Mouse (Mus musculus) heart, postnatal 14 days (tissue): ENCODE results near the gene Trio. TPM values are rescaled to one million over a fixed set of nuclear protein-coding genes. Genes with fewer than 3 reads are reported as not detected.

Source experiments
- DNase-seq, 2 experiments: peaks; one replicate each; pipeline ENCODE4 v3.0.0; 2021 to 2022
- intact Hi-C: fragments of 180-260 bp; cut with DNase I; formaldehyde crosslinking; loops from one replicate; pipeline ENCODE4 v1.15.1; 2025
- total RNA-seq, 2 experiments: library from RNA; stranded (reverse); gene quantifications; 2 replicates each; pipeline ENCODE4 v1.2.3; 2021

The Trio gene
- total RNA-seq, 2 experiments from 2014 or later: 59.0 to 60.3 TPM

DNA sequence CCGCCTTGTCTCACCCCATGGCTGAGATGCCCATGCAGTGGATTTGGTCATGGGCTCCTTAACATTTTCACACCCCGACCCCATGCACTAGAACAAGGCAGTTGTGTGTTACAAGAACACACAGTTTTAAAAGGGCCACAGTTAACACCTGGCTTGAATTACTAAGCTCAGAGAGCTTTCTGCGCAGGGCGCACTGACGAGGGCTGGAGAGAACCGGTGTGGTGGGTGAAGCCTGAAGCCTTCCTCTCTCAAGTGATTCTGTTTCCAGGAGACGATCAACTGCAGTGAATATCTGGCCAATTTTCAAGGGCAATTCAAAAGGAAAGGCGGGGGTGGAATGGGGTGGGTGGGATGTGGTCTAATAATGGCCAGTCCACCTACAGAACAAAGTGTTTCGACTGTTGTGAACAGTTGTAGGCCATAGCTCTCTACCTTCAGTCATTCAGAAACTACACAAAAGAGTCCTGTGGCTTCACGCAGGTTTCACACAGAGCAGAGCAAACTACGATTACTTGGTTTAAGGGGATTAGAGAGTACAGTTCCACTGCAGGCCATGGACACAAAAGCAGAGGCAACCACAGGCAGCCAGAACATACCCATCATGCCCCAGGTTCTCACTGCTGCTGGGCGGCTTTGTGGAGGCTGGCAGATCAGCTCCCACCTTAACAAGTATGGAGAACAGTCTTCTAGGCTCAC is 214.7 kb downstream of the Trio start:
- DNase-seq: no peak
- intact Hi-C loops: no loop called here

DNA sequence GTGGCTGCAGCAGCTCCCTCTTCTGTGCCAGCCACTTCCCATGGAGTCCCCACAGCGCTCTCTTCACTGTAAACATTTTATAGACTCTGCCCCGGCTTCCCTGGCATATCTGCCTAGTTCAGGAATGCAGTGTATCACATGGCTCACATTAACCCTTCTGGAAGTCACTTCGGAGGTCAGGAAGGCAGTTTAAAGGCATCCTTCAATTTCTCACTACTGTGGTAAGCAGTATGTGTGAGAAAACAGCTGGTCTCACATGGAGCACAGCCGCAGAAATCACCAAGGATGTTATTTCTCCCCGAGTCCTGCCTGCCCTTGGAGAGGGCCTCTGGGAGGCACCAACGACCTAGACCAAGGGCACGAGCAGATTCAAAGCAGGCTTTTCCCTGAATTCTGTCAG is 215.4 kb downstream of the Trio start:
- no peak for DNase-seq

DNA sequence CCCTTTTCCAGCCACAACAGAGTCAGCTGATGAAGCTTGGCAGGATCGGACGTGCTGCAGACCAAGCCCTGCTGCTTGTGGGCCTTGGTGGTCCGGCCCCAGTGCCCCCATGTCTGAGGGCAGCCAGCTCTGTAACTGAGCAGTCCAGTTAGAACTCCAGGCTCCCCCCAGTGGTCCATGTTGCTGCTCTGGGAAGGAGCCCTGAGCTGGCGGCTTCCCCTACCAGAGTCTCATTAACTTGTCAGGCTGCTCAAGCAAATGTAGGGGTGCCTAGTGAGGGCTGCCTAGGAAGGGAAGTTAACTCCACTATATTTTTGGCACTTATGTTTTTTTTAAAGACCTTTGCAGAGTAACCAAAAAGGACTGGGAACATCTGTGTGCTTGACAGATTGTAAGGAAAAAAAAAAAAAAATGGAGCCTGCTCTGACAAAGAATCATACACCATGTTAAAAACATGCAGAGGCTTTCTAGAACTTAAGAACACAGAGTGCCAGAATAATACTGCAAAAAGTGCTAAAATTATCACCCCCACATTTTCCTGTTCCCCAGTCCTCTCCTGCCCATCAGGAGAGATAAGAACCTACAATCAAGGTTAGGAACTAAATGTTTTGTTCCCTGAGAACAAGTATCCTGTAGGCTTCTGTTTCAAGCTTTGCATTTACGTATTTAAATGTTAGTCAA is 216.9 kb downstream of the Trio start:
- intact Hi-C loops: loop anchor here (5.0 kb wide), 1 partner anchor 36 kb away; no protein-coding TSS in a partner anchor
- peak; percentile 55 to 66 for DNase-seq

More for the DNA sequence above, 215.4 kb downstream of the Trio start:
- intact Hi-C loops: no loop called here

DNA sequence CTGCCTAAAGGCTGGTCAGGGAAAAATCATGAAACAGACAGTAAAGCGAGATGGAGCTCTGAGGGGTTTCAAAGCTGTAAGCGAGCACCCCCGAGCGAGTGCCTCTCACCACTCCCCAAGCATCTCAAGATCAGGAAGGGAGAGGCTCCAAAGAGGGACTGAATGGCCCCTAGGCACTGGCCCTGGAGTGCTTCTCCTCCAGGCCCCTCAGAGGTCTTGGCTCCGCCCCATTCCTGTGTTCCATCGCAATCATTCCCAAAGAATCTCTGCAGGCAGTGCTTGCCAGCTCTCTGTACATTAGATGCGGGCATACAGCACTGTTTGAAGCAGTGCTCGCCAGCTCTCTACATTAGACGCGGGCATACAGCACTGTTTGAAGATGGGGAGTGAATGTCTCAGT is 219.4 kb downstream of the Trio start:
- intact Hi-C loops: loop anchor here (5.0 kb wide), 1 partner anchor 34 kb away; no protein-coding TSS in a partner anchor
- DNase-seq: no peak

DNA sequence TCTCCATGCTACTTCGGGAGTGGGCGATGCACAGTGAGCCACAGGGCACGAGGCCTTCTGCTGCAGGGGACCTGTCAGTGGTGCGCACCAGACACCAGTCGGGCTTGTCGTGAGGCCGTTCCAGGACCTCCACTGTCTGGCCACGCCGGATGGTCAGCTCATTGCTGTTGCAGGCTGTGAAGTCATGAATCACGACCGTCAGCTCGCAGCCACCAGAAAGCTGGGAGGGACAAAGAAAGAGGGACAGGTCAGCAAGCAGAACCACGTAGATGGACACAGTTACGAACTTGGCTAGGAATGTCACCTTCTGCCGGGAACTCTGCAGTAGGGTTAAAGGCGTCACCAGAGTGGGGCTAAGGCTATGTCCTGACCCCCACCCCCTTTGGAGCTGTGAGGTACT is 220.0 kb downstream of the Trio start:
- DNase-seq: no peak
- intact Hi-C loops: loop anchor here (5.0 kb wide), 1 partner anchor 33 kb away; no protein-coding TSS in a partner anchor

DNA sequence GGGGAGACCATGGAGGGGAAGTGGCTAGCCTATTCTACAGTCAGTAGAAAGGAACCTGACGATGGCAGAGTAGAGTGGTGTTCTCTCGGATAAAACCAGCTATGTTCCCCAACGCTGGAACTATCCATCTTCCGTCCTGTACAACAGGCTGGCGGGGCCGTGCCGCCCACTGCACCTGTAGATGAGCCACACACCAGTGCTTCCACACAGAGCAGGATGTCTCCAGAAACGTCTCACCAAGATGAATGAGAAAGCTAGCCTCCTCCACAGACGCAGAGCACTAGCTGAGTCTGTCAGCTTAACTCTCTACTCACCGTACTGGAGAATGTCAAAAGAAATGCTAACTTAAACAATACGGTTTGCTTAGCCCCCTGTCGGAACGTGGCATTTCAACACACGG is 221.2 kb downstream of the Trio start:
- DNase-seq: no peak
- intact Hi-C loops: no loop called here

DNA sequence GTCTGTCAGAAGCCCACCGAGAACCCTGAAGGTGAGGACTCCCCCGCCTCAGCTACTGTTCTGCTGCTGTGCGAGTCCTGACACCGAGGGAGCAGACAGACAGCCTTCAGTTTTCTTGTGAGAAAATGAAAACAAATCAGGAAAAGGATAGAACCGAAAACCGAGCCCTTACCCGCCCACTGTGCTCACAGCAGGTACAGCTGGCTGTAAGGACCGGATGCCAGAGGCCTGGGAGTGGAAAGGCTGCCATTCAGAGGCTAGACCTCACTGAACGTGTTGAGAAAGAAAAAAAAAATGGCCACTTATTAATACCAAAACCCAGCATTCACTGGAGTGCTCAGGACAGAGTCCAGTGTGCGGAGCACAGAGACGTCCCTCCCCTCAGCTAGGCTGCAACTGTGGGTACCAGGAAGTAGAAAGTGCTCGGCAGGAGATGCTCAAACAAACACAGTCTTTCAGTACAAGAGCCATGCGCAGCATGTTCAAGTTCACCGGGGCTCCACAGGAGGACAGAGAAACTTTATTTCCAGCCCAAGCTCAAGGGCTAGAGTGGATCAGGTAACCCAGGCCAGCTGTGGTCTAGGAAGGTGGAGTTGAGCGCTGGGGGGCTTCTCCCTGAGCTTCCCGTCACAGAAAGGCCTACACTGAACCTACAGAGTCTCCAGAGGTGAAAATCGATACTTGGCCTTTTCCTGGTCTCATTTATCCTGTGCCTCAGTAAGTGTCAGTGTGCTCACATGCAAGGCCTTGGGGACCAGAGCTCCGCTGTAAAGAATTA is 221.9 kb downstream of the Trio start:
- DNase-seq: no peak
- intact Hi-C loops: no loop called here

DNA sequence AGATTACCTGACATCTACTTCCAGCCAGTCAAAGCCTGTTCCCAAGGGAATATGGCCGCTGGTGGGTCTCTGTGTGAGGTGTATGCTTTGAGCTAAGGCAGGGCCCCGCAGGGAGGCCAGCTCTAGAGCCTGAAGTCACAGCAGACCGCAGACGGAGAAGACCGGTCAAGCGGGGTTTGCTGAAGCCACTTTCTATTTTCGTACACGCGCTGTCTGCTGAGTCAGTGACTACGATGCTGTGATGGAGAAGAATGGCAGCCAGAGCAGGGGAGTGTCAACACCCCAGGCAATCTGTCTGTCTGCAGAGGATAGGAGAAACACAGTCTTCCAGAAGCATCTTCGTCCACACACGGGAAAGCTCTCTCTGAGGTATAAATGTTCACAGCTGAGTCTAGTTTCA is 223.4 kb downstream of the Trio start:
- no peak for DNase-seq
- intact Hi-C loops: no loop called here

DNA sequence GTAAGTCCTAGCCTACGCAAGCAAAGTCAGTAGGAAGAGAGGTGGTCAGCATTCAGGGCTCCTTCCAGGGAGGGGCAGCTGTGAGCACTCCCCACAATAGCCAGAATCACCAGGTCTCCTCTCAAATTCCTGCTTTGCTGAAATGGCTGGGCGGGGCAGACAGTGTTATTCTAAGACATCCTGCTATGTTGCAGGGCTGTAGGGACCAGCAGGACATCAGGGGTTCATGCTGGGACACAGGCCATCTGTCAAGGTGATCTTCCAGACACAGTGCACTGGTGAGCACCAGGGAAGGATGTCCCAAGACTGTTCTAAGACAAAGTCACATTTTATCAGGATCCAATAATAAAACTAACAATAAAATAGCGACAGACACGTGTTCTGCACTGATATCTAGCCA is 224.5 kb downstream of the Trio start:
- DNase-seq: peak in 1 of 2 experiments; percentile 42
- intact Hi-C loops: no loop called here

DNA sequence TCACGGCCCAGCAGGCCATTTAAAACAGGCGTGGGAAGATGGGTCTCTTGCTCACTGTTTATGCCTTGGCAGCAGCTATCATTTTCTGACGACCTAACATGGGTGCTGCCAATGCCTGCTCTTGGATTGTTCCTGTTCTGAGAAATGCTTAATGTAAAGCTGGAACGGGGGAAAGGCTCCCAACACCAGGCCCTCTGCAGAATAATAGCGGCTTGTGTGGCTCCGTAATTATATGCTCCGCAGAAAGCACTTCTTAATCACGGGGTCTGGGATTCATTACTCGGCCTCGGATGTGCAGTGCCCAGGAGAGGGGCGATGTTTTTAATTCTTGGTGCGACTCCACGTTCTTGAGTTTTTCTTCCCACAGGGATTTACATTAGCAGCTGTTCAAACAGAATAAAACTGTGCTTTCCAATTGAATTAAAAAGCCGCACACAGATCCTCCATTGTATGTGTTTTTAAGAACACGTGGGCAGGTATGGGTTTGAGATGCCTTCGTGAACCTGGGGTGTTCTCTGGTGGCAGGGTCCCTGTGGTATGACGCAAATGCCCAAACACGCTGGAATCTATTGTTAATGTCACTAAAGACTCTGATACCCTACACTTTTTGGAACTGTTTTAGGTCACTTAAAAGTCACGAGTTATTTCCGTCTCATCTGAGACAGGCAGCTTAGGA is 228.0 kb downstream of the Trio start:
- no peak for DNase-seq

DNA sequence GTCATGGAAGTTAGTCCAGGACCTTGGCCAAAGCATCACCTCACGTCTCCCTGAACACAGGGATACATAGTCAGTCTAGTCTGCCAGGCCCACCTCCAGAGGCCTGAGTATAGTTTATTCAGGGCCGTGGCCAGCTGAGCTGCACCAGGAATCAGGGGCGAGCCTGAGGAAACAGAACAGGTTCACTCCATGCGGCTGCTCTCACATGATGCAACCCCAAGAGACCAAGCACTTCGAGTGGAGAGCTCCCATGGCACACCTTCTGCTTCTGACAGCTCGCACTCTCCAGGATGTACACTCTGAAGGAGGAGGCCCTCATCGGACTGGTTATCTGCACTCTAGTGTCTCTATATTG is 228.8 kb downstream of the Trio start:
- intact Hi-C loops: no loop called here
- no peak for DNase-seq

More for the DNA sequence above, 228.0 kb downstream of the Trio start:
- intact Hi-C loops: no loop called here

DNA sequence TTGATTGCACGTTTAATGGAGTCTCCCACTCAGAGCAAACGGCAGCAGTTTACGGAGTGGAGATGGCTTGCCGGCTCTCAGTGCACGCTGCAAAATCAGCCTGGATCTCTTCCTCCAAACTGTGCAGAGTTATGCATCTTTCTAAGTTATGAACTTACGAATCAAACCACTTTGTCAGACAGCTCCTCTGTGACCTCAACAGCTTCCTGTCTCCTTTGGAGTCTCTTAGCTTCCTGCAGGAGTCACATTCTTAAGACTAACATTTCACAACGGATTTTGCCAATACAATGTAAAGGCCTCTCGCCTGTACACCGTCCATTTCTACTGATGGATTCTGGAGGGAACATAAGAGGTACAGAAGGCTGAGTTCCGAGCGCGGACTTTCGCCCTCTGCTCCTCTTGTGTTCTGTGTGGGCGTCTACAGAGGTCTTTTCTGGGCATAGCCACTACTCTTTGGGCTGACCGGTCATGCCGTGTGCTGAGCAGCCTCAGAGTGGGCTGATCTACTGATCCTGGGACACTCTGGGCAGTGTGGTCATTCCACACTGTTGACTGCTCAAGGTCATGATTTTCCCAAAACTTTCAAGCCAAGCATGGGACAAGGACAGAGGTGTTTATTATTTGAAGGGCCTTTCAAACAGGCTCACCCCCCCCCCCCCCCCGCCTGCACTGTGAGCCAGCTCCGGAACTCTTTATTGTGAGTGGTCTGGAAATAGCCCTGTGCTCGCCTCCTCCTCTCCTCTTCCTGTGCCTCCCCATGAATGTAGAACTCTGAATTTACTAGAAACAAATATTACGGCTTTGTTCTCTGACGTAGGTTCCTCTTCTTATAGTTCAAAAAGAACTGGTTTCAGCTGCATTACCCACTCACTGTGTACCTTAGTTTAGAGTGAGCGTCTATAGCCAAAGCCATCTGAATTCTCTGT is 229.4 kb downstream of the Trio start:
- intact Hi-C loops: no loop called here
- DNase-seq: no peak

DNA sequence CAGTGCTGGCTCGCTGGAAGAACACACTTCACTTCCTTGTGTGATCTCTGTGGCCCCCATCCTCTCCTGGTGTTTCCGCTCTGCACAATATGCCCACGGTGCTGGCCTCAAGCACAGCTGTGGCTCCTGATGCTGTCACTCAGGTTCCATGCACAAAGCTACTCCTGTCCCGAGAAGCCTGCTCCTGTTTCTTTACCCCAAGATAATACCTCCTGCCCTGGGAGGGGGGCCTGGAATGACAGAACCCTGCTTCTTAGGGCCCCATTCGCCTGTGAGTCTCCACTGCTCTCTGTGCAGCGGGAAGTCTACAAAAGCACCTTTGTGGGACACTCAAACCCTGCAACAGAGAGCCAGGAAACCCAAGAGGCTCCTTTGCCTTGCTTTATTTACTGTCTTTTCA is 232.4 kb downstream of the Trio start:
- DNase-seq: no peak
- intact Hi-C loops: no loop called here

DNA sequence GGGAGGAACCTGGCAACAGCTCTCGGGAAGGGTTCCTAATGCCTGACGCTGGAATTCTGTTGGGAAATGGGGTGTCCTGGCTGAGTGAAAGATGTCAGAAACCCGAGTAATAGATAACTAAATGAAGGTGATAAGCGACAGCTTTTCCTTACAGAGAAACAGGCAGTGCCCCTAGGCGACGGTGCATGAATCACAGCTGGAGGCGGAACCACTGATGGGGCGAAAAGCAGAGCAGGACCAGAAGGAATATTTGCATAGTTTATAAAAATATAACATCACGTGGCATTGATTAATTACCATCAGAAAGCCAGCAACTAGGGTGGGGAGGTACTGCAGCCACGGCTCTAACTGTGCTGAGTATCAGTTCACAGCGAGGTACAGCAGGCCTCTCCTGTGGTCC is 233.2 kb downstream of the Trio start:
- intact Hi-C loops: no loop called here
- DNase-seq: no peak

DNA sequence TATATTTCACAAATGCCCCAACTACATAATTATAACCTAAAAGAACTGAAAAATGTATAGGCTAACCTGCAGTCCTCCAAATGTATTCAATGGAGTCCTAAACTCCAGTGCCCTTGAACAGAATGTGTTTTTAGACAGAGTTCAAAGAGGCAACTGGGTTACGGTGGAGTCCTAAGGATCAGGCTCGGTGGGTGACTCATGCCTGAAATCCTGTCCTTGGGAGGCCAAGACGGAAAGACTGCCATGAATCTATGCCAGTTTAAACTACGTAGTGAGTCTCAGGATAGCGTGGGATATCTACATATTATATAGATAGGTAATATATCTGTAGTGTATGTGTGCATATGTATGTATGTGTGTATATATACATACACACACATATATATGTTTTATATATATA is 234.5 kb downstream of the Trio start:
- intact Hi-C loops: no loop called here
- DNase-seq: no peak

DNA sequence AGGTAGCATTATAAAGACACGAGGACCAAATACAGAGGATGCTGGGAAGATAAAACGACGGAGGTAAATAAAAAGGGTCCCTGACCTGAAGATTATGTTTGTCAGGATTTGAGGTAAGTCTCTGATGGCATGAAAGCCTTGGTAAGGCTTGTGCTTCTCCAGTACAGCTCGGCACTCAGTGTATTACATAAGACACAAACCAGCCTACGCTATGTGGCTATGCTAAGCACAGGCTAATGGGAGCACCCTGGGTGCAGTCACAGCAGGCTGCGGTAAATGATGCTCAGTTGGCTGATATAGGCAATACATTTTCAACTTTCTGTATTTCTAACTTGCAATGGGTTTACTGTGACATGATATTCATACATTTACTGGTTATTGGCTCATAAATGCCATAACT is 234.9 kb downstream of the Trio start:
- intact Hi-C loops: no loop called here
- DNase-seq: no peak

DNA sequence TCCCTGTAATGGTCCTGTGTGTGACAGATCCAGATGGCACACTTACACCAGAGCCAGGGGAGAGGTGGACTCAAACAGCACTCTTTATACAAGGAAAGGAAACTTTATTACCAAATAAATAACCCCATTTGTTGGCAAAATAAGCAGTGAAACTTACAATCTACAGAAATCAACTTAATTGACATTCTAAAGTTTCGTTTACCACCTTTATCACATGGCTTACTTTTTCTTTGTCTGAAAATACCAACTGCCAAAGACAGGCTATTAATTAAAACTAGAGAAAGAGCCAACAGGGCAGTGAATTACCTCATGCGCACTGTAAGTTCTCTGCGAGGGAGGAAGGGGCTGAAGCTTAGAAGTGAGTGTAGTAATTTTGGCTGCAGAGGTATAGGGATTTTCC is 236.3 kb downstream of the Trio start:
- no peak for DNase-seq
- intact Hi-C loops: loop anchor here (10.0 kb wide), 1 partner anchor 235 kb away; the partner anchor contains the start of gene Trio

DNA sequence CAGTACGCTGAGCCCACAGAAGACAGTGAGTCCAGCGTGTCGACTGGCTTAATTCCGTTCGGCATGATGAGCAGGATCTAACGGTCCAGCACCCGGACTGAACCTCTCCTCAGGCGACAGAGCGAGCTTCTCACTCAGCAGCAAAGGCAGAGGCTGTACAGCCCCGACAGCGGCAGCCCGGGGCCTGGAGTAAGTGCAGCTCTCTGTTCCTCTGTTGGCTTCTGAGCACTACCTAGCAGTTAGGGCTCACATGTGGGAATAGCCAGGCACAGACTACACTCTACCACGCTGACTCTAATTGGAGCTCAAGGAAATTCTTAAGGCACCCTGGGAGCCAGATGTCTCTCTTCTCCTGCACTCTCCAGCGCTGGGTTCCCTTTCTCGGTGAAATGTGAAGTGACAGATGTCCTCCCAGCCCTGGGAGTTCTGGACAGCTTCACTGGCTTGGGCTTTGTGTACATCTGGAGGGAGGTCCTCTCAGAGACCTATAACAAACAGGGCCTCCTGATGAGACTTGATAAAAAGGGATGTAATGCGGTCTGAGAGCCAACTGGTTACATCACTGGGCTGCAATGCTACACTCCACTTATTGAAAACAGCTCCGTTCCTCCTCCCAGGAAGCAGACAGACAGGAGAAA is 237.4 kb downstream of the Trio start:
- peak; percentile 50 to 53 for DNase-seq
- intact Hi-C loops: loop anchor here (10.0 kb wide), 1 partner anchor 237 kb away; the partner anchor contains the start of gene Trio

DNA sequence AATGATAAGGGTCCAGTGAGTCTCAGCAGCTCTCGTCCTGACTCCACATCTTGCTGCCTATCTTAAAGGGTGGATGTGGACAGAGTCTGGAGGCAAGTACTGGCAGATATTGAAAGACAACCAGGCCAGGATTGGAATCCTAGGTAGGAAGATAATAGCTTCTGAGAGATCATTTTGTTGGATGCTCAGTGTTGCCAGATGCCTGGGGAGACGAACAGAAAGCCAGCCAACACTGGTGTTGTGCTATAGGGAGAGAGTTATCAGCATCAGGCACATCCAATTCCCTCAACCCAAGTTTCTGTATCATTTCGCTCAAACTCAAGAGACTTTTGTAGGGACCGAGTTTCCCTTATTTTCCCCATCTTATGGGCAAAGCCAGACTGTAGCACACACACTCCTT is 238.5 kb downstream of the Trio start:
- no peak for DNase-seq
- intact Hi-C loops: loop anchor here (10.0 kb wide), 1 partner anchor 238 kb away; the partner anchor contains the start of gene Trio
